Mouse (Mus musculus) retina, postnatal 7 days (tissue): ENCODE results near the gene Tenm2.

Experiments
- DNase-seq: peaks from one replicate; pipeline ENCODE4 v3.0.0-alpha.2; 2012; ENCODE audit warnings: low read depth, low spot score

Tenm2 gene

DNA sequence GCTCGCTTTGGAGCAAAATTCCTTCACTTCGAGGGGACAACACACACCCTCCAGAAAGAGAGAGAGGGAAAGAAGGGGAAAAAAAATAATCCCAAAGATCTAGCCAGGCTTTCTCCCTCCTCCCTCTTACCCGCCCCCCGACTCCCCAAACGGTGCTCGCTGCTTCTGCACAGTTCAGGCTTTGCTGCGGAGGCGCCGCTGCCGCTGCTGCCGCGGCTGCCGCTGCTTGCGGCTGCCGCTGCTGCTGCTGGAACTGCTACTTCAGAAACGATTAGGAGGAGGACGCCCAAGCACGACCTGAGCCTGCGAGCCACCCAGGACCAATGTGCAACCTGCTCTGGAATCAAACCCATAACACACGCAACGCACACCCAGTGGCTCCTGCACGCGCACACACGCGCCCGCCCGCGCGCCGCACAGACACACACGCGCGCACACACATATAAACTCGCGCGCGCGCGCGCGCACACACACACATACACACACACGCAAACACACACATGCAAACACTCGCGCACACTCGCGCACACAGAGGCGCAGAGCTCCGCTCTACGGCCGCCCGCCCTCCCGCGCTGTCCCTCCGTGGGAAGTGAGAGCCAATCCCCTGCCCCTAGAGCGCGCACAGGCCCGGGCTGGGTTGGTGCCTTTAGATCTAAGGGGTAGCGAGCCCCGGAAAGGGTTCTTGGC is at the start of gene Tenm2:
Tenm2 (minus strand) TSS at position 51 of the 687 bp plus-strand sequence.
- DNase-seq, result peak; percentile 56

GRCm38 (mm10) chr11:37285186-37285585 is 49.4 kb upstream of the Tenm2 start:
- no peak for DNase-seq

DNA sequence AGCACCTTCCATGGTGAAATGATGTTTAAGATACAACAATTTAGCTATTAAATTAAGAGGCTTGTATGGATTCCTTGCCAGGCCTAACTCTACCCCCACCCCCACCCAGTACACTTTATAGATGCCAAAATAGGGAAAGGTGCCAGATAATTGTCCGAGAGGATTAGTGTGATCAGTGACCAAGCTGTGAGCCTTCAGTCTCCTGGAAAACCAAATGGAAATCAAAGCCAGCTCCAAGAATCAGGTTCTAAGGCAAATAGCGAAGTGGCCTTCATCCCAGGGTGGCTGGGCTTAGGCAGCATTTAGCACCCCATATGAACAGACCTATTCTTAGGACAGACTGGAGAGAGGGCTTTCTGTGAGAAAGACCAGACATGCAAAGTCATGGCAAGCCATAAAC is 13.0 kb upstream of the Tenm2 start:
- DNase-seq, result no peak

DNA sequence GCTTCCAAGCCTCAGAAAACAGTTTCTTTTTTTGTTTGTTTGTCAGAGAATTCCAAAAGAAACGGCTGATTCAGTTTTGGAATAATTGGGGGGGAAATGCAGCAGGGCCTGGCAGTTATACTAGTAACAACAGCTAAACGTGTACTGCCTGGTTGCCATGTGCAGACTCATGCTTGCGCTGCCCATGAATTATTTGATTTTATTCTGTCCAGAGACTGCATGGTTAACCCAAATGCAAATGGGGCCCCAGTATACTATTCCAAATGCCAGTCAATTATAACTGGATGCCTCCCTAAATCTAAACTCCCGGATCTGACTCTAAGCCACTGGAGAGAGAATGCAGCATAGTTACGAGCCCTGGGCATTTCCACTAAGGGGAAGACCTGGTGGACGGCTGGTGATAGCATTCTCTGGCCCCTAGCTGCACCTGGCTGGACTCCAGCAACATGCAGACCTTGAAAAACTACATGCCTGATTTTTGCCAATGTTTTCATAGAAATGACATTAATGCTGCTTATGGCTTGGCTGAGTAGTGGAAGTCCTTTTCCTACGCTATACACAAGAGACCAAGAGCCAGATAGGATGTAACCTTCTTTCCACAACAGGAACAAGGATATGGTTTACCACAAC is 1.4 kb upstream of the Tenm2 start:
- no peak for DNase-seq

GRCm38 (mm10) chr11:37236601-37237083 is 878 bp upstream of the Tenm2 start:
- peak; percentile 20 for DNase-seq

GRCm38 (mm10) chr11:37235021-37235795 is 556 bp downstream of the Tenm2 start:
- no peak for DNase-seq

DNA sequence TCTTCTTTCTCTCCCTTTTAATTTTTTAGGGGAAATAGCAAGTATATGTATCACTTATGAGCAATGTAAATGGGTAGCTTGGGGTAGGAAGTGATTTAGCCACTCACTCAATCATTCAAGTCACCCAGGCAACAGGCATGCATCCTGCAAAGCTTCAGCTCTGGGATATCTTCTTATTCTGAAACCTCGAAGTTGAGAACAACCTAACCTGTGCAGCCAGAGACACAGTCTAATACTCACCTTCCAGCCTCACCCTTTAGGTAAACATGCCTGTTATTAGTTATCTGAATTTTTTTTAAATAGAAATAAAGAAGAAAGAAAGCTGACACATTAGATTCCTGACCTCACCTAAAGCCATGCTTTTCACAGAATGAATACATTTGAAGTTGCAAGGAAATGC is 8.4 kb downstream of the Tenm2 start:
- no peak for DNase-seq

DNA sequence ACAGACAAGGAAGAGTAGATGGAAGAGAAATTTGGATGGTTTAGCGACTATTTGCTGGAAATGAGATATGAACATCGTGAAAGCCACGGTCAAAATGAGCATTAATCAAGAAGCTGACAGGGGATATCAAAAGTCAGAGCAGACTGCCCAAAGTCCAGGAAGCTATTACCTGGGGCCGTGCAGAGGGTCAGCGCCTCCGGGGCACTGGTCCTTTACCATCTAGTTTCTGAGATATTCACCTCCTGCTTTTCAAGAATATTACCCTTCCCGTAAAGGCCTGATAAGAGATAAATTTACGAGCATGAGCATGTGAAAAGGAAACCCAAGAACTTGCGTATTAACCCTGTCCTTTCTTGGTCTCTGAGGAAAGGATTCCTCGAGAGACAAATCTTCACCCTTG is 8.8 kb downstream of the Tenm2 start:
- DNase-seq, result no peak

DNA sequence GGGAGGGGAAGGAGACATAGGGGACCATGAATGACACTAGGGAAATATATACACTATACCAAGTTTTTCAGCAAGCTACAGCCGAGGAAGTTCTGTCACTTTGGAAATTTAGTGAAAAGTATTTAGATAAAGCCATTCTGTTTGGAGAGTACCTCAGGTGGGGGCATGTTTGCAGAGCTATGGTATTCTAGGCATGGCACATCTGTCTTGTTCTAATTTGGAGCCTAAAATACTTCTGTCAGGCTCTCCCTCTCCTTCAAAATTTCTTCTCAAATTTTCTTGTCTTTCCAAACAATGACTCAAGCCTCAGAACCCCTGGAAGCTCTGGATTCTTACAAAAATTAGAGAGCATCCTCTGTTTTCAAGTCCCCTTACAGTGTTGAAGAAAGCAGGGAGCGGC is 13.0 kb downstream of the Tenm2 start:
- DNase-seq, result no peak

- DNase-seq, result no peak
Observed at GRCm38 (mm10) chr11:37222056-37222455, 13.7 kb downstream of the Tenm2 start.

DNA sequence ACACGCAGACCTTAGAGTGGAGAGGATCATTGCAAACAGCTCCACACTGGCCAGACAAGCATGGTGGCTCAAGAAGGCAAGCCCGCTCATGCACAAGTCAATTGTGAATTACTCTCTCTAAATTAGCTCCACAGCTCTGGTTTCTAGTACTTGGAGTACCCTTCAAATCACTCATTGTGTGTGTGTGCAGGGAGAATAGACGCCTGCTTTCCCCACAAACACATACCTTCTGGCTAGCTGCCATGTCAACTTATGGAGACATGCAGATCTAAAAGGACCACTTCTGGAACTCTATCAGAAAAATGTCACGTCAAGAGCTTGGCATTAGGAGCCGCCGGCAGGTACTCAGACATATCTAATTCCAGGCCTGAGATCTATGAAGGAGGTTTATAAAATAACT is 14.8 kb downstream of the Tenm2 start:
- DNase-seq, result no peak

- peak; percentile 34 for DNase-seq
Observed at GRCm38 (mm10) chr11:37186132-37186531, 49.6 kb downstream of the Tenm2 start.

GRCm38 (mm10) chr11:37177426-37177825 is 58.3 kb downstream of the Tenm2 start:
- no peak for DNase-seq

- peak; percentile 28 for DNase-seq
Observed at GRCm38 (mm10) chr11:37153933-37154880, 81.6 kb downstream of the Tenm2 start.

GRCm38 (mm10) chr11:37153382-37153781 is 82.4 kb downstream of the Tenm2 start:
- no peak for DNase-seq

DNA sequence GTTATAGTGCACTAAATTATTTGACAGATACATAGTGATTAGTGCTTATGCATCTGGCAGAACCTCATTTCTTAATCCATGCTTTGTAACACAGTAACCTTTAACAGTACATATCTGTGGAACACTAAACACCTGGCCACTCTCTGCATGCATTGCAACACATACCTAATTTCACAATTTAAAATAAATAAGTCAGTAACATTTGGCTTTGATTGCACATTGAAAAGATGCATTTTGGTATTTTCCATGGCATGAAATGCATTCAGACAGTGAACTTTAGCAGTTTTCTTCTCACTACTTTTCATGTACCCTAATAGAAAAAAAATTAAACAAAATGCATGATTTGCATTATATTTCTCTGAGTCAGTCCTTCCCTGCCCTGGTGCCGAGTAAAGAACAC is 85.8 kb downstream of the Tenm2 start:
- no peak for DNase-seq

DNA sequence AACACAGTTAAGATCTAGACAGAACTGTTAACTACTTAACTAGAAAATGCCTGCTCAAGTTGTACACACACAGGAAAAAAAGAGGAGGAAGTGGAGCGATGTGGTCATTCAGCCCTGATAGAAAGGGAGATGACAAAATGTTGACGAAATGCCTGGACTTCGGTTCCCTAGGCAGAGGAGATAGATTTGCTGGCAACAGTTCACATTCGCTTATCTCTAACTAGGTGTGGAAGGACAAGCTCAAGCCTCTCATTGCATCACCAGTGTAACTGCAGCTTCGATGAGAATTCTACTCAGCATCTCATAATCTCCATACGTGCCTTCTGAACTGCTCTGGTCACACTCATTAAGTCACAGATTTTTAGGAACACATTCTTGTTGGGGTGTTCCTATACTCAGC is 91.8 kb downstream of the Tenm2 start:
- no peak for DNase-seq

GRCm38 (mm10) chr11:37143478-37143877 is 92.3 kb downstream of the Tenm2 start:
- no peak for DNase-seq

GRCm38 (mm10) chr11:37128893-37129292 is 106.9 kb downstream of the Tenm2 start:
- no peak for DNase-seq

GRCm38 (mm10) chr11:37118058-37118457 is 117.7 kb downstream of the Tenm2 start:
- DNase-seq, result no peak

DNA sequence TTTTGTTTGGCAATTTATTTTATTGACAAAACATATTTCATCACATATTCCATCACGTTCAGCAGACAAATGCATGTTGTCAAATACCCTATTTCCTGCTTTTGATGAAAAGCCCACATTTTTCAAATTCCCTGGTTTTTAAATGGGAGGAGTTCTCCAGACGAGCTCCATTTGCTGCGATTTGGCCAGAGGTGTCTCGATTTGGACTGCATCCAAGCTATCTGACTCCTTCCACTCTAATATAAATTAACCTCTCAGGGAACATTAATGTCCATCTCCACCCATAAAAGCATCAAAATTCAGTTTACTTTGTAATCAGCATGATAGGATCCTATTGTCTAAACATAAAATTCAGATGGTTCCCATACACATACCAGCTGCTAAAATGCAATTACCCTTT is 120.6 kb downstream of the Tenm2 start:
- DNase-seq, result no peak
